Mouse (Mus musculus): ENCODE measurements around the gene Larp4b.

GRCm38 (mm10) chr13:9181106-9181505 is 87.4 kb downstream of the Larp4b start:
- TF ChIP-seq TAL1 (IDR thresholded peaks at IDR 0.05; ENCODE audit: low read length) (no peak), GATA1 (IDR thresholded peaks at IDR 0.05; ENCODE audit: low read length) (no peak)

Measured in erythroblast, embryonic 14.5 days (primary cell).